Mouse (Mus musculus): ENCODE data around the gene Rnf40.

DNA sequence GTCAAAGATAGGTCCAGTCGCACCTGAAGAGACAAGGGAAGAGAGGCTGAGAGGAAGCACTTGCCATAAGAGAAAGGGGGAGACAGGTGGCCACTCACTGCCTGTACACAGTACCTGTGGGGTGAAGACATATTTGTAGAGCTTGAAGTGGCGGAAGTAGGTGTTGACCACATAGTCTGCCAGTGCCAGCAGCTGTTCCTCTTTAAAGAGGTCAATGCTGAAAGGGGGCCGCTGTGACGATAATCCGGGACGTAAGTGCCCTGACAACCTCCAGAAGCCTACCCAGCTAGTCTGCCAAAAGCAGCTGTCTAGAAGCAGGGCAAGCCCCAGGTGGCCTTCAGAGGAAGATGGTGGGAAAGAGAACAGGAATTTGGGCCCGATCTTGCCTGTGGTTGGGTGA is 3.5 kb upstream of the Rnf40 start:
- no peak for TF ChIP-seq POLR2A (IDR thresholded peaks at IDR 0.05; ENCODE audit: borderline replicate concordance, extremely low read depth, low read depth, low read length)
- TF ChIP-seq CTCF (IDR thresholded peaks at IDR 0.05; ENCODE audit: insufficient read depth, low read length) = no peak
